Mouse (Mus musculus) CH12.LX (cell line): ENCODE data around the gene 6030408B16Rik. TPM values are rescaled to one million over a fixed set of nuclear protein-coding genes. Genes with fewer than 3 reads are reported as not detected.

Experiments used
- DNase-seq: peaks from one replicate; pipeline ENCODE4 v3.0.0-alpha.2; 2013; ENCODE audit errors: extremely low read depth
- H3K27ac ChIP-seq: 2 replicates; pipeline ENCODE4 v1.5.1; 2012; ENCODE audit warnings: low read depth, mild to moderate bottlenecking, control low read depth, moderate library complexity; ENCODE audit not compliant: insufficient read depth
- H3K27me3 ChIP-seq: replicated peaks from 2 replicates; pipeline ENCODE3; 2012; ENCODE audit warnings: inconsistent platforms
- H3K36me3 ChIP-seq, 2 experiments: replicated peaks in 1 of 2; 2 replicates each; pipeline versions ENCODE3 to v1.6.1; 2012; ENCODE audit warnings: inconsistent platforms in 1 of 2, low read length in 1 of 2, mild to moderate bottlenecking in 1 of 2, mixed read lengths in 1 of 2, moderate library complexity in 1 of 2; ENCODE audit not compliant: control insufficient read depth in 1 of 2, insufficient read depth in 1 of 2
- H3K4me1 ChIP-seq, 2 experiments: 2 replicates each; pipeline ENCODE4 v1.6.1; 2012; ENCODE audit warnings: inconsistent platforms in 1 of 2, moderate library complexity in 1 of 2; ENCODE audit not compliant: insufficient read depth in 2 of 2, control insufficient read depth in 1 of 2
- H3K4me2 ChIP-seq: 2 replicates; pipeline ENCODE4 v1.6.1; 2012; ENCODE audit warnings: low read depth, mild to moderate bottlenecking, control low read depth; ENCODE audit not compliant: poor library complexity, insufficient read depth, severe bottlenecking
- H3K4me3 ChIP-seq, 3 experiments: fragments of 150-350 bp in 1 of 3; sonication (generic) in 1 of 3; replicated peaks in 1 of 3; 2 replicates each; pipeline versions ENCODE3 to v1.5.1; 2011 to 2012; ENCODE audit warnings: low read depth in 2 of 3, low read length in 2 of 3, mild to moderate bottlenecking in 2 of 3, moderate library complexity in 2 of 3, control low read depth in 1 of 3, improper control_type of control experiment in 1 of 3, inconsistent platforms in 1 of 3, mixed read lengths in 1 of 3; ENCODE audit not compliant: poor library complexity in 1 of 3
- H3K79me2 ChIP-seq: replicated peaks from 2 replicates; pipeline ENCODE4 v1.6.1; 2012; ENCODE audit warnings: mild to moderate bottlenecking, moderate library complexity; ENCODE audit not compliant: control insufficient read depth, poor library complexity, insufficient read depth, severe bottlenecking; ENCODE audit errors: extremely low read depth
- H3K9ac ChIP-seq: 2 replicates; pipeline ENCODE4 v1.6.1; 2012; ENCODE audit warnings: low read depth, mild to moderate bottlenecking, control low read depth, moderate library complexity; ENCODE audit not compliant: insufficient read depth
- H3K9me3 ChIP-seq: replicated peaks from 2 replicates; pipeline ENCODE3; 2012; ENCODE audit warnings: low read length, inconsistent platforms, mixed read lengths
- CHD2 ChIP-seq: IDR thresholded peaks from 2 replicates; pipeline ENCODE4 v1.6.1; 2011; ENCODE audit warnings: low read length, improper control_type of control experiment
- ELF1 ChIP-seq: IDR thresholded peaks from 2 replicates; pipeline ENCODE4 v1.6.1; 2014; ENCODE audit warnings: low read depth, mild to moderate bottlenecking, inconsistent platforms, low read length, improper control_type of control experiment
- GABPA ChIP-seq: IDR thresholded peaks from 2 replicates; pipeline ENCODE4 v1.6.1; 2012; ENCODE audit warnings: low read depth, low read length, improper control_type of control experiment, inconsistent platforms; ENCODE audit not compliant: insufficient replicate concordance
- HCFC1 ChIP-seq: IDR thresholded peaks from 2 replicates; pipeline ENCODE4 v1.6.1; 2012; ENCODE audit warnings: low read depth, mild to moderate bottlenecking, inconsistent platforms, low read length, improper control_type of control experiment
- JUND ChIP-seq: conservative IDR thresholded peaks from 2 replicates; pipeline ENCODE4 v1.6.1; 2011; ENCODE audit warnings: low read depth, low read length, improper control_type of control experiment
- KAT2A ChIP-seq: IDR thresholded peaks from 2 replicates; pipeline ENCODE4 v1.6.1; 2012; ENCODE audit warnings: low read length, improper control_type of control experiment, inconsistent platforms; ENCODE audit not compliant: insufficient replicate concordance
- MEF2A ChIP-seq: IDR thresholded peaks from 2 replicates; pipeline ENCODE4 v1.6.1; 2014; ENCODE audit warnings: low read depth, mild to moderate bottlenecking, inconsistent platforms, low read length, improper control_type of control experiment, borderline replicate concordance
- NELFE ChIP-seq: IDR thresholded peaks from 2 replicates; pipeline ENCODE4 v1.6.1; 2011; ENCODE audit warnings: low read depth, low read length, improper control_type of control experiment
- POLR2A ChIP-seq: IDR thresholded peaks from 2 replicates; pipeline ENCODE4 v1.6.1; 2011; ENCODE audit warnings: low read depth, mild to moderate bottlenecking, improper control_type of control experiment, low read length
- SMC3 ChIP-seq: IDR thresholded peaks from 2 replicates; pipeline ENCODE4 v1.6.1; 2011; ENCODE audit warnings: low read depth, low read length, improper control_type of control experiment
- TBP ChIP-seq: conservative IDR thresholded peaks from 2 replicates; pipeline ENCODE4 v1.6.1; 2011; ENCODE audit warnings: low read depth, low read length, improper control_type of control experiment
- TCF12 ChIP-seq: IDR thresholded peaks from 2 replicates; pipeline ENCODE4 v1.6.1; 2014; ENCODE audit warnings: low read depth, mild to moderate bottlenecking, inconsistent platforms, low read length, improper control_type of control experiment
- UBTF ChIP-seq: IDR thresholded peaks from 2 replicates; pipeline ENCODE4 v1.6.1; 2012; ENCODE audit warnings: low read depth, mild to moderate bottlenecking, inconsistent platforms, low read length, improper control_type of control experiment, moderate library complexity
- USF1 ChIP-seq: IDR thresholded peaks from 2 replicates; pipeline ENCODE4 v1.6.1; 2014; ENCODE audit warnings: low read depth, mild to moderate bottlenecking, inconsistent platforms, low read length, improper control_type of control experiment
- ZNF384 ChIP-seq: IDR thresholded peaks from 2 replicates; pipeline ENCODE4 v1.6.1; 2012; ENCODE audit warnings: low read depth, low read length, improper control_type of control experiment, inconsistent platforms
- dilution Hi-C: fragments of 300-500 bp; cut with MboI; formaldehyde crosslinking; loops from 2 replicates; pipeline ENCODE4 v1.14.3; 2020; ENCODE audit warnings: low sequenced_read_pairs; ENCODE audit not compliant: extremely low pct_unique_long_range_greater_than_20kb, extremely low pct_ligation_motif_present
- in situ Hi-C: fragments of 300-500 bp; cut with MboI; formaldehyde crosslinking; loops from 3 replicates; pipeline ENCODE4 v1.14.3; 2019; ENCODE audit warnings: low sequenced_read_pairs, low pct_ligation_motif_present, low pct_unique_long_range_greater_than_20kb, mixed read lengths
- polyA plus RNA-seq: library from polyadenylated mRNA; unstranded; fragments of >175 nt; gene quantifications from 2 replicates; pipeline ENCODE4 v1.2.1, GENCODE M21; 2012; ENCODE audit warnings: low read depth; ENCODE audit not compliant: insufficient read length
- total RNA-seq, 2 experiments: library from RNA; depleted of rRNA; stranded (reverse); fragments of 300-350 nt in 1 of 2; fragments of >200 nt in 1 of 2; gene quantifications; 2 replicates each; pipeline ENCODE4 v1.2.3; 2012 to 2014

Gene 6030408B16Rik
- total and polyA plus RNA-seq, 3 experiments = 0.13 to 0.17 TPM; not detected in 1

DNA sequence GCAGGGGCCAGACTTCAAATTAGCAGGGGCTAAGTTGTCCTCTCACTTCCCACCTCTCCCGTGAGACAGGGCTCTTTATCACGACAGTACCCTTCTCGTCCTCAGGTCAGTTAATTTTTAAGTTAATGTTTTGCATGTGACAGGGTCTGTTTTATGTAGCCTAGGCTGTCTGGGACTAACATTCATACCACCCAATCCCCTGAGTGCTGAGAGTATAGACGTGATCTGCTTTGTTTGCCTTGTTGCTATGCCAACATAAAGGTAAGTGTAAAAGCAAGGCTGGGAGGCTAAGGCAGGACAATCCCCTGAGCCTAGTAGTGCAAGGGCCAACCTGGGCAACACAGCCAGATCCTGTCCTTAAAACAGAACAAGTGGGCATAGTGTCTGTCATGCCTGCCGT is 16.5 kb downstream of the 6030408B16Rik start:
- H3K79me2 ChIP-seq = no peaks in the 10 kb centered on the region
- no peak for TF ChIP-seq SMC3
- TF ChIP-seq MEF2A = no peak
- TF ChIP-seq TBP = no peak
- no peak for TF ChIP-seq UBTF
- TF ChIP-seq POLR2A = no peak
- TF ChIP-seq, all 38 proteins: peak for 0
- peaks cover 35% of the 10 kb centered on the region for H3K27me3 ChIP-seq
- H3K4me3 ChIP-seq = no peak overlapping the region
- H3K4me2 ChIP-seq = no peak overlapping the region
- H3K4me1 ChIP-seq = no peaks in the 10 kb centered on the region
- peaks cover 2% of the 10 kb centered on the region for H3K9me3 ChIP-seq
- no peak for DNase-seq
- no peak overlapping the region for H3K9ac ChIP-seq
- H3K36me3 ChIP-seq = no peaks in the 10 kb centered on the region
- dilution Hi-C loops (no loop called here), in situ Hi-C loops (no loop called here)
- no peak overlapping the region for H3K27ac ChIP-seq

GRCm38 (mm10) chr15:101311087-101311770 is 18.2 kb downstream of the 6030408B16Rik start:
- H3K27me3 ChIP-seq = peaks cover 37% of the 10 kb centered on the region
- no peak overlapping the region for H3K9ac ChIP-seq
- 0 out of 2 replicates have a peak overlapping the region, but pooled peaks have one; percentile 11 for H3K4me2 ChIP-seq
- no peak for DNase-seq
- TF ChIP-seq UBTF = no peak
- no peak for TF ChIP-seq ZNF384
- no peak for TF ChIP-seq KAT2A
- no peak for TF ChIP-seq MEF2A
- no peak for TF ChIP-seq GABPA
- no peak for TF ChIP-seq JUND
- no peak for TF ChIP-seq USF1
- no peak for TF ChIP-seq NELFE
- TF ChIP-seq HCFC1 = no peak
- no peak for TF ChIP-seq CHD2
- no peak for TF ChIP-seq TCF12
- no peak for TF ChIP-seq ELF1
- H3K79me2 ChIP-seq = no peaks in the 10 kb centered on the region
- H3K4me1 ChIP-seq = peaks cover 0 to 6% of the 10 kb centered on the region in 2 experiments; a peak in 2 of 4 replicates
- H3K27ac ChIP-seq = no peak overlapping the region
- H3K9me3 ChIP-seq = peaks cover 7% of the 10 kb centered on the region
- H3K36me3 ChIP-seq = no peaks in the 10 kb centered on the region
- in situ Hi-C loops (no loop called here), dilution Hi-C loops (no loop called here)
- H3K4me3 ChIP-seq = no peak overlapping the region
